Mouse (Mus musculus): ENCODE data around the gene Pon1.

The Pon1 gene

DNA sequence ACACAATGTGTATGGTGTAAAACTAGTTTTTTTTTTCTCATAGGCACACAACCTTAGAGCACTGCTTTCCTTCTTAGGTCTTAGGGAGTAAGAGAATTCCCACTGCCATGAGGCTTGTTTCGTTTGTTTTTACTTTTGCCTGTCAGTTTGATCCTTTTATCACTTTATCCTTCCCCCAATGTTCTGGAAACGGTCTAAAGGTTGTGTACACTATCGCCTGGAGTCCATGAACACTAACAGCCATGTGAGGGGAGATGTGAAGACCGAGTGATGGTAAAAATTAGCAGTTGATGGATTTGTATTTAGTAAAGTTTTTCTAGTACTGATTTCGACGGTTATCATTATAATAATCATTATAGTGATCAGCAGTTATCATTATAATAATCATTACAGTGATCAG lies 58.8 kb downstream of the Pon1 start:
- 89% methylated on average over 6 of the region's 6 CpGs for WGBS

DNA sequence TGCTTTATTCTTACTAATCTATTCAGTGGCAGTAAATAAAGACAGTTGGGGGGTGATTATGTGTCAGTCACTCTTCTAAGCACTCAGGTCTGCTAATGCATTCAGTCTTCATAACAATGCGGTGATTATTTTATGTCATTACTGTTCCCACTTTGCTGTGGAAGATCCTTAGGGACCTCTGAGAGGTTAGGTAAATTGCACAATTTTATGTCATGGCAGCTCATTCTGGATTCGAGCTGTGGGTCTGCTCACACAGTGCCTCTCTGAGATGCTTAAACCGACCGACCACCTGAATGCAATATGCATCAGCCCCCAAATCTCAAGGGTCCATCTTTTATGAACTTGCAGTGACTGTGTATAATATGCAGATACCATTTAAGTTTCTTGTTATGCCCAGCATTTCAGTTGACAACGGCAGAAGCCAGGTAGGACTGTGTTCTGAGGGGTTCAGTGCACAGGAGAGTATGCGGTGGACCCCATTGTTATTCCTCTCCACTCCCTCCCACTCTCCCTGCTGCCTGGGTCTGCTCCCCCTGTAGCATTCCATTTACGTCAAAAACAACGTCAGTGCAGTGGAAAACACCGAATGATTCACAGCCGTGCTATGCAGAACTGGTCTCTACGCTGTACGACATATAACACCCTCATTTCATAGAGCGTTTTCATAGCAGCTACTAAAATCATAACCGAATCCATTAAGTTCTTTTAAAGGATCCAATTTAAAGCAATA lies 64.2 kb downstream of the Pon1 start:
- WGBS = 87% methylated on average over 14 of the region's 14 CpGs

GRCm38 (mm10) chr6:5120229-5120628 lies 73.5 kb downstream of the Pon1 start:
- 33% methylated on average over 3 of the region's 3 CpGs for WGBS

GRCm38 (mm10) chr6:5119181-5119910 lies 74.4 kb downstream of the Pon1 start:
- 94% methylated on average over 15 of the region's 15 CpGs for WGBS
